Mouse (Mus musculus): ENCODE measurements around the gene Eef1akmt2.

Gene Eef1akmt2

GRCm38 (mm10) chr7:132852173-132852844 lies at the start of gene Eef1akmt2:
Gene Eef1akmt2, minus strand, starts transcription at chr7:132852673.
- peak; percentile 88 to 97 for DNase-seq (ENCODE audit: inconsistent age in 2 of 2, low spot score in 1 of 2)

- DNase-seq (ENCODE audit: inconsistent age in 2 of 2, low spot score in 1 of 2), result peak; percentile 41 to 76
Observed at GRCm38 (mm10) chr7:132900826-132901531, 48.5 kb upstream of the Eef1akmt2 start.

- DNase-seq (ENCODE audit: inconsistent age in 2 of 2, low spot score in 1 of 2), result peak in 1 of 2 experiments; percentile 67
Observed at GRCm38 (mm10) chr7:132898234-132898633, 45.8 kb upstream of the Eef1akmt2 start.

GRCm38 (mm10) chr7:132897258-132897657 lies 44.8 kb upstream of the Eef1akmt2 start:
- DNase-seq (ENCODE audit: inconsistent age in 2 of 2, low spot score in 1 of 2), result no peak

- DNase-seq (ENCODE audit: inconsistent age in 2 of 2, low spot score in 1 of 2), result peak; percentile 57 to 86
Observed at GRCm38 (mm10) chr7:132896206-132896815, 43.8 kb upstream of the Eef1akmt2 start.

GRCm38 (mm10) chr7:132894841-132895555 lies 42.5 kb upstream of the Eef1akmt2 start:
- peak; percentile 79 to 91 for DNase-seq (ENCODE audit: inconsistent age in 2 of 2, low spot score in 1 of 2)

GRCm38 (mm10) chr7:132893336-132893735 lies 40.9 kb upstream of the Eef1akmt2 start:
- DNase-seq (ENCODE audit: inconsistent age in 2 of 2, low spot score in 1 of 2), result no peak

- DNase-seq (ENCODE audit: inconsistent age in 2 of 2, low spot score in 1 of 2), result no peak
Observed at GRCm38 (mm10) chr7:132892806-132893205, 40.3 kb upstream of the Eef1akmt2 start.

- DNase-seq (ENCODE audit: inconsistent age in 2 of 2, low spot score in 1 of 2), result peak in 1 of 2 experiments; percentile 51
Observed at GRCm38 (mm10) chr7:132892311-132892661, 39.8 kb upstream of the Eef1akmt2 start.

GRCm38 (mm10) chr7:132891561-132892310 lies 39.3 kb upstream of the Eef1akmt2 start:
- DNase-seq (ENCODE audit: inconsistent age in 2 of 2, low spot score in 1 of 2), result no peak

- DNase-seq (ENCODE audit: inconsistent age in 2 of 2, low spot score in 1 of 2), result no peak
Observed at GRCm38 (mm10) chr7:132890201-132890600, 37.7 kb upstream of the Eef1akmt2 start.

- no peak for DNase-seq (ENCODE audit: inconsistent age in 2 of 2, low spot score in 1 of 2)
Observed at GRCm38 (mm10) chr7:132889691-132890090, 37.2 kb upstream of the Eef1akmt2 start.

- DNase-seq (ENCODE audit: inconsistent age in 2 of 2, low spot score in 1 of 2), result no peak
Observed at GRCm38 (mm10) chr7:132888518-132889249, 36.2 kb upstream of the Eef1akmt2 start.

- no peak for DNase-seq (ENCODE audit: inconsistent age in 2 of 2, low spot score in 1 of 2)
Observed at GRCm38 (mm10) chr7:132888052-132888451, 35.6 kb upstream of the Eef1akmt2 start.

- no peak for DNase-seq (ENCODE audit: inconsistent age in 2 of 2, low spot score in 1 of 2)
Observed at GRCm38 (mm10) chr7:132887019-132887804, 34.7 kb upstream of the Eef1akmt2 start.

- DNase-seq (ENCODE audit: inconsistent age in 2 of 2, low spot score in 1 of 2), result no peak
Observed at GRCm38 (mm10) chr7:132884031-132884430, 31.6 kb upstream of the Eef1akmt2 start.

GRCm38 (mm10) chr7:132882343-132882742 lies 29.9 kb upstream of the Eef1akmt2 start:
- peak in 1 of 2 experiments; percentile 48 for DNase-seq (ENCODE audit: inconsistent age in 2 of 2, low spot score in 1 of 2)

- DNase-seq (ENCODE audit: inconsistent age in 2 of 2, low spot score in 1 of 2), result no peak
Observed at GRCm38 (mm10) chr7:132880276-132880675, 27.8 kb upstream of the Eef1akmt2 start.

GRCm38 (mm10) chr7:132875391-132876086 lies 23.1 kb upstream of the Eef1akmt2 start:
- peak in 1 of 2 experiments; percentile 56 for DNase-seq (ENCODE audit: inconsistent age in 2 of 2, low spot score in 1 of 2)

All from adrenal gland, adult (tissue).